Mouse (Mus musculus): ENCODE results near the gene Naglu. TPM values are rescaled to one million over a fixed set of nuclear protein-coding genes. Genes with fewer than 3 reads are reported as not detected.
A peak's percentile ranks its signal among the peaks of the same experiment; 100 is the strongest.

Naglu gene
- total RNA-seq (2021) = 29.6 and 30.8 TPM in 2 replicates
- long read RNA-seq, experiment 1, transcript Naglu-201 (6 exons, 2,560 nt) = major isoform, 97 of 106 reads
- long read RNA-seq, experiment 1, partial matches to known transcripts = 7 of 106 reads
- long read RNA-seq, experiment 1, other reads (novel, unspliced or antisense) = 2 of 106 reads
- long read RNA-seq, experiment 2, transcript Naglu-201 (6 exons, 2,560 nt) = major isoform, 48 of 51 reads
- long read RNA-seq, experiment 2, partial matches to known transcripts = 0 of 51 reads
- long read RNA-seq, experiment 2, other reads (novel, unspliced or antisense) = 3 of 51 reads

DNA sequence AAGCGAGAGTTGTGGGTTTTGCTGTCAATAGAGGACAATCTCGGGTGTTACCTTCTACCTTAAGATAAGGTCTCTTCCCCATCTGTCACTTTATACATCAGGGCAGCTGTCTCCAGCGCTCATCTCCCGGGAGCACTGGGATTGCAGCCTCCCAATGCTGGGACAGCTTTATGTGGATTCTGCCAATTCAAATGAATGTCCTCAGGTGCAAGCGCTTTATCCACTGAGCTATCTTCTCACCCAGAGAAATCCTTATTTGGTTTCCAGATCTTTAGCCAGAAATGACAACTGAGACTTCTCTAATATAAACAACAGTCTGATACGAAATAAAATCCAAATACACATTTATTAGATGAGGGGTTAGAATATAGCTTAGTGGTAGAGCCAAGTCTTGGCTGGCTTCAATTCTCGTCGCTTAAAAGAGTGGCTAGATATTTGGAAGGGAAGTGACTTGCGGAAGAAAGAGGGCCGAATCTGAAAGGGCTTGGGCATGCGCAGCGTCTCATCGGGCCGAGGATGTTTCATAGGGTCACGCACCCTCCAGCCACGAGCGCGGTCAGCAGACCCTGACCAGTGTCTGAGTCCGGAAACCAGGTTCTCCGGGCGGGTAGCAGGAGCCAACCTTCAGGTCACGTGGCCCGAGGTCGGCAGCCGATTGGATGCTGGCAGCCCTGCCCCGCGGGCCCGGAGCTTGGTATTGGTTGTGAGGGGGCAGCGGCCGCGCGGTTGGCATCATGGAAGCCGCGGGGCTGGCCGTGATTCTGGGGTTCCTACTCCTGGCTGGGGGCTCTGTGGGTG is at the start of gene Naglu:
Gene Naglu (plus strand): TSS at position 622 of the 798 bp plus-strand sequence.
- peak; percentile 99 for DNase-seq

DNA sequence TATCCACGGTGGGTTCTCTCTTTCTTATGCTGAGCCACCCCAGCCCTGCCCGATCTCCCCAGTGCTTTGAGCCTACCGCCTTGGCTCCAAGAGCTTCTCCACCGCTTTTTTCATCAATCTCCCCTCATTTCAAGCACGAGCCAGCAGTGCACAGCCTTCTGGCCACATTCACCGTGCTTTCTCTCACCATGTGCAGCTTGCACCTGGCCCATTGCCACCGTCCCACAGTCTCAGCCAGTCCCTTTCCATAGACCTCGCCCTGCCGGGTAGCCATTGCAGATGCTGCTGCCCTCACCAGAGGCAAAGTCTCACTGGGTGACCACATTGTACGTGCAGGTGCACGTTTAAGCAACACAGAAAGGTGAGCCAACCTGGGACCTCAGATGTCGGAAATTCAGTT is 46.4 kb upstream of the Naglu start:
- DNase-seq = no peak

DNA sequence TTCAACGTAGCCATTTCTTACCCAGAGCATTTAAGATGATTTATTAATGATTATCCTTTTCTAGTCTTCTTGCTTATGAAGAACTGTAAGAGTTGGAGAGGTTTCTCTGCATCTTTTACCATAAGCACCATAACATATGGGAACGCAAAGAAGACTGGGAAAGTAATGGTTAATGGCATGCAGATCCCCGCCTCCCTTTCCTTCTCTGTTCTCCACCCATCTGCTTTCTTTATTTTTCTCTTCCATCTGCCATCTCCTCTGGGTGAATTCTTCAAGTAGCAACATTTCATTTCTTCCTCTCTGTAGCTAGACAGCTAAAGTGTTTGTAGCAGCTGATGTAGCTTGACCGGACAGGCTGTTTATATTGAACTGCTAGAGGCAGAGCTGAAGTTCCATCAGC is 45.8 kb upstream of the Naglu start:
- DNase-seq = no peak

DNA sequence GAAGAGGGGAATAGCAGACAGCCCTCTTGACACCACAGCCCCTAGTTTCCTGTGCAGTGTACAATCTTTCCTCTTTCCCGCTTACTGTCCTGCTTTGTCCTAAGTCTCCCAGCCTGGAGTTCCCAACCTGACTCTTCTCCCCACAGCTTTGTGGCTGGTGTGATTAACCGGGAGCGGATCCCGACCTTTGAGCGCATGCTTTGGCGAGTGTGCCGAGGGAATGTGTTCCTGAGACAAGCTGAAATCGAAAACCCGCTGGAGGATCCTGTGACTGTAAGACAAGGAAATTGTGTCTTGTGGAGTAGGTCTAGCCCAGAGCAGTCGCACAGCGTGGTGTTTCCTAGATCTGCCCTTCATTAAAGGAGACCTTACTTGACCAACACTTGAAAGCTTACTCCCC is 42.7 kb upstream of the Naglu start:
- no peak for DNase-seq

DNA sequence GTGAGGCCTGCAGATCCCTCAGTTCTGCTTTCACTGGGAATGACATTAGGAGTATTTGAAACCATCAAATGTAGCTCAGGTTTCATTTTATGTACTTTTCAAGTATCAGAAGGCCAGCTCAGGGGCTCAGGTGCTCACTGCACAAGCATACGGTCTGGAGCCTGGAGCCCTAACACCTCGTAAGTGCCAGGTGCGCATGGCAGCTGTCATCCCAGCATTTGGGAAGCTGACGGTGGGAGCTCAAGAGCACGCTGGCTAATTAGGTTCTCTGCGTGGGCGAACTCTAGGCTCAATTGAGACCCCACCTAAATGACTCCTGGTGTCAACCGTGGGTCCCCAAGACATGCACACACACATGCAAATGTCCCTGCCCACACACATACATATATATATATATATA is 40.5 kb upstream of the Naglu start:
- DNase-seq = no peak

DNA sequence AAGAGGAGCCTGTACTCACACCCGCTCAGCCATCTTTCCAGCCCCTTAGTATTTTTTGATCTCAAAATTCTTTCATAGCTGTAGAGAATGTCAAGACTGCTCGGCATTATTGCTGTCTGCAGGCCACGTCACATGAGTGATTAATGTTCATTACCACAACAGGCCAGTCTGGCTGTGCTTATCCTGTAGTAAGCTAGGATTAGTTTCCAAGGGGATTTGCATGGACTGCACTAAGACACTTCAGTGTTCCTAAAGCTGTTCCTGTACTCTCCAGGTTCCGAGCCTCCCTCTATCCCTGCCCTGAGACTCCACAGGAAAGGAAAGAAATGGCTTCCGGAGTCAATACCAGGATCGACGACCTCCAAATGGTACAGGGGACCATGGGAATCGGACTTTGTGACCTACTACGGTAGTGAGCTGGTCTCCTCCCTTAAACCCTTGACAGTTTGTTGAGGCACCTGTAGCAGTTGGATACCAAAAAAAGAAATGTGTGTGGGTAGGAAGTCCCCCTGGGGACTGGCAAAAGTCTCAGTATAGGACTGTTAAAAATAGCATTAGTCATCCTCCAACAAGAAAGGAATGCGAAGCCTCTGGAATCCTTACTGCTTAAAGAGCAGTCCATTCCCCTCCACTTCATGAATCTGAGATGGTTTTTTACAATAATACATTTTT is 39.5 kb upstream of the Naglu start:
- no peak for DNase-seq

DNA sequence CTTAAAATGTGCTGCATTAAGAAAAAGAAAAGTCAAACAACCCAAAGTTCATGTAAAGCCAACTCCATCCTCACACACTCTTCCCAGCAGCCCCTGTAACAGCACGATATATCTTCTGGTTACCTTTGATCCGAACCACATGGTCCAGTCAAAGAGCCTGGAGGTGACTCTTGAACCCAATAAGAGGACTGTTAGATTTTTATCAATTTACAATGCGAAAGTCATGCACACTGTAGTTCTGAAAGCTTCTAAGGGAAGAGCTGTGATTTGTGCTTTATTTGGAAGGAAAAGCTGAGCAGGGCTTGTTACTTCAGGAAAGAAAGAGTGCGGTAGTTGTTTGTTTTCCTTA is 39.0 kb upstream of the Naglu start:
- no peak for DNase-seq

DNA sequence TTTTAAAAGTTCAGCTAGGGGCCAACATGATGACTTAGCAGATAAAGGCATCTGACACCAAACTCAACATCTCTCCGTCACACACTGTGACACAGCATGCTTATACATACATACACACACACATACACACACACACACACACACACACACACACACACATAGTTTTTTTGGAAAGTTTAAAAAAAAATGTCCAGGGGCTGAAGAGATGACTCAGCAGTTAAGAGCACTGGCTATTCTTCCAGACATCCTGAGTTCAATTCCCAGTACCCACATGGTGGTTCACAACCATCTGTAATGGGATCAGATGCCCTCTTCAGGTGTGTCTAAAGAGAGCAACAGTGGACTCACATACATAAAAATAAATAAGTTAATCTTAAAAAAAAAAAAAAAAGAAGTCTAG is 38.3 kb upstream of the Naglu start:
- no peak for DNase-seq

DNA sequence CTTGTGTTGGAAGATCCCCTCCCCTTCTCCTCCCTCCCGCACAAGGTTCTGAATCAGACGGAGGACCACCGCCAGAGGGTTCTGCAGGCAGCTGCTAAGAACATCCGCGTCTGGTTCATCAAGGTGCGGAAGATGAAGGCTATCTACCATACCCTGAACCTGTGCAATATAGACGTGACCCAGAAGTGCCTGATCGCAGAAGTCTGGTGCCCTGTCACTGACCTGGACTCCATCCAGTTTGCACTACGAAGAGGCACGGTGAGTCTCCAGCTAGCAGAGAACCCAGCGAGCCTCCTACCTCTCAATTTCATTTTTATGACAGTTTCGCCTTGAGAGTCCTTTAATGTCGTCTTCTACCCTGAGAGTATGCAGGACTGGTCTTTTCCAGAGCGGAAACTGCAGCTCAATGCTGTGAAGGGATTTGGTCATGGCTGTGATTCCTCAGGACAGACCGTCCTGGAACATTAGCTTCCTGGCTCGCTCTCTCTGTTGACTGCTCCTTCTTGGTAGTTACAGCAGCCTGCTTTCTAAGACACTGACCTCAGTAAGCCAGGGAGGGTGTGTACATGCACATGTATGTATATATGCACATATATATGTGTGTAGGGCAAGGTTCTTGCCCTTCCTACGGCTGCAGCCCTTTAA is 35.8 kb upstream of the Naglu start:
- DNase-seq = peak; percentile 39

DNA sequence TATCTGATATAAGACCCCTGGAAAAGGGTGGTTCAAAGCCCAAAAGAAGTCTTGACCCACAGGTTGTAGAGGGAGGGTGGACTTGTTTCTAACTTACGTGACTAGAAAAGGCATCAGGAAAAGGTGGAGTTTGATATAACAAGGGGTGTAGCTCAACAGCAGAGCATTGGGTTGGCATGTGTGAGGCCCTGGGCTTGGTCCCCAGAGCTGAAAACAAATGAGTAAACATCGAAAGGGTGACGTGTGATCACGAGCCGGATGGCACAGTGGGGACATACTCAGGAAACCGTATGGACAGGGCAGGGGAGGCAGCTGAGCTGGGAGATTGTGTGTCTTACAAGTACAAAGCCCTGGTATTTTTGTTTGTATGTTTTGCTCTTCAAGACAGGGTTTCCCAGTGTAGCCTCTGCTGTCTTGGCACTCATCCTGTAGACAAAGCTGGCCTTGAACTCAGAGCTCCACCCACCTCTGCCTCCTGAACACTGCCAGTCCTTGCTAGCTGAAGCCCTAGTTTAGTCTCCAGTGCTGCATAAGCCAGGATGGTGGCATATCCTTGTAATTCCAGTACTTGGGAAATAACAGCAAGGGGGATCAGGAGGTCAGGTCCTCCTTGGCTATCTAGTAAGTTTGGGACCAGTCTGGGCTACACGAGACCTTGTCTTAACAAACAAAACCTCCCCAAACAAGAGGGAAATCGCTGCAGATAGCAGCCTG is 35.0 kb upstream of the Naglu start:
- DNase-seq = peak; percentile 64

DNA sequence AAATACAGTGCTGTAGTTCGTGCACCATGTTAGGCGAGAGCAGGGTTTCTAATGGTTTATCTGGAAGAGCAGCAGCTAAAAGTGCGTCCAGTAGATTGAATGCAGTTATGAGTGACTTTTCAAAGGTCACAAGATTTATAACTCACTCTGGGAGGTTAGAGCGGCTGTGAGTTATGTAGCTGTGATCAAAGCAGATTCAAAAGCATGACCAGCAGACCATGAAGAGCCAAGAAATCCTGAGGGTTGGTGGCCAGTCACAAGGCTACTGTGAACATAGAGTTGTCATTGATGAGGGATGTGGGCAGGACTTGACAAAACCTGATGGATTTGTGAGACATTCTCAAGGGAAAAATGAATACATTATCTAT is 34.5 kb upstream of the Naglu start:
- DNase-seq = peak; percentile 63

DNA sequence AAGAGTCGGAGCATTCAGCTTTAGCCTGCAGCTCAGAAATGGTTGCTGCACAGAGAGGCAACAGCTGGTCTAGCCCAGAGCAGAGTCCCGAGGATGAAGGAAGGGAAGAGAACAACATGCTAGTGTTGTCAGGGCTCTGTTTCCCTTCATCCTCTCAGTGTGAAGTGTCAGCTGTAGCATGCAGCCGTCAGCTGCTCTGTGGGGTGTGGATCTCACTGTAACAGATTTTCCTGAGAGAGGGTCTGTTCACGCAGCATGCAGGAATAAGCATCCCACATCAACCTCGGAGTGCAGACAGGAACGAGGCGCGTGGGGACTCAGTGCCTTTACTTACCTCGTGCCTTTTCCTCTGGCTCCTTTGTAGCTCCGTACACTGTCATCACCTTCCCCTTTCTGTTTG is 32.0 kb upstream of the Naglu start:
- DNase-seq = no peak

DNA sequence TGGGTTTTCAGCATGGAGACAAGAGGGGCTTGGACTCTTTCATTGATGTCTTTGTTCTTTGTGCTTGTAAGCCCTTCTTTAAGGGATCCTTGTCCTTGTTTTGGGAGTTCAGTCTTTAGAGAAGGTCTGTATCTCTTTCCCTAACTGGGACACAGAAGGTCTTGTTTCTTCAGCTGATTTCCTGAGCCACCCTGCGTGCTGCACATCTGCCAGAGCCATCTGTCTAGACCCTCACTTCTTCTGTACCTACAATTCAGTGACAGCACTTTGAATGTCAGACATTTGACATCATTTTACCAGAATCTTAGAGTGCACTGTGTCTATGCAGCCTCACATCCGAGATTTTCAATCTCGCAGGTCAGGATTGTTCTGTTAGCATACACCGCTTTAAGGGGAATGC is 24.0 kb upstream of the Naglu start:
- no peak for DNase-seq

DNA sequence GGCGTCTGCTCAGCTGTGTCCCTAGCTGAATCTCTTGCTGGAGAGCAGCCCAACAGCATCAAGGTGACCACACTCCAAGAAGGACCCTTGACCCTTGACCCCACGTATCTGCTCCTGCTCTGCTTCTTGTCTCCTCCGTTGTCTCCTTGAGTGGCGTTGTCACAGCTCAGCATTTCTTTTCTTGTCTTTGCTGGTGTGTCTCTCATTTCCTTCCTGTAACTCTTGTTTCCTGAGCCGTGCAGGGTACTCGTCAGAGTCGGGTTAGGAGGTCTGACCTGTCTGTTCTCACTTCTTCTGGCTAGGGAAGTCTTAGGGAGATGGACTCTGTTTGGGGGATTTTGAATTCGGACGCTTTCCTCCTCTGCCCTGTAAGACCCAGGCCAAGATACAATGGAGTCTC is 23.4 kb upstream of the Naglu start:
- DNase-seq = no peak

DNA sequence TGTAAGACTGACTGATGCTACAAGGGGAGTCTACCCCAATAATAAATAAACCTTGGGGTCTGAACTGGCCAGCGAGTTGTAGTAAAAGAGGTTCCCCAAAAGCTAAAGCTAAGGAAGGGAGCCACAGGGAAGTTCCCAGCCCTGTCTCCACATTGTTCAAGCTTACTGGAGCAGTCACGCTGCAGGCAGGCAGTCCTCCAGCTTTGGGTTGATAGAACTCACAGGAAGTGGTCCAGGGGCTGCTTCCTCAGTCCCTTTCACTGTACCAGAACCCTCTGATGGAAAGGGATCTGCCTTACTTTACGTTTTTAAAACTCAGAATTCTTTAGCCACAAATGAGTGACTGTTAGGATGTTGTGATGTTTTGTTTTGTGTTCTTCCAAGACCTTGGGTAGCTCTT is 22.3 kb upstream of the Naglu start:
- DNase-seq = no peak

DNA sequence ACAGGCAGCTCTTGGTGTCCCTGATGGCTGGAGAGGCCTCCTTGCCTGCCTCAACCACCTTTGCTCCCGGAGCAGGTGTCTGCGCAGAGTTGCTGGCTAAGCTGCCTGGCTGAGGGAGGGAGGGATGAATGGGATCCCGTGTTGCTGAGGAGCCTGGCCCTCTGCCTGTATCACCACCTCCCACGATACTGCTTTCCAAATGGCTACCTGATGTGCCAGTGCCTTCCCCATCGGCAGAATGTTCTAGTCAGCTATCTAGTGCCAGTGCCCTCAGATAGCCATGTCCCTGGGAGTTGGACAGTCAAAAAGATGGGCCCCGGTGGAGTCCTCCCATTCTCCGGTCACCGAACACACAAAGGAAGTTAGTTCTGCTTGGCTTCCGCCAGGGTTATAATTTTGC is 19.5 kb upstream of the Naglu start:
- no peak for DNase-seq

DNA sequence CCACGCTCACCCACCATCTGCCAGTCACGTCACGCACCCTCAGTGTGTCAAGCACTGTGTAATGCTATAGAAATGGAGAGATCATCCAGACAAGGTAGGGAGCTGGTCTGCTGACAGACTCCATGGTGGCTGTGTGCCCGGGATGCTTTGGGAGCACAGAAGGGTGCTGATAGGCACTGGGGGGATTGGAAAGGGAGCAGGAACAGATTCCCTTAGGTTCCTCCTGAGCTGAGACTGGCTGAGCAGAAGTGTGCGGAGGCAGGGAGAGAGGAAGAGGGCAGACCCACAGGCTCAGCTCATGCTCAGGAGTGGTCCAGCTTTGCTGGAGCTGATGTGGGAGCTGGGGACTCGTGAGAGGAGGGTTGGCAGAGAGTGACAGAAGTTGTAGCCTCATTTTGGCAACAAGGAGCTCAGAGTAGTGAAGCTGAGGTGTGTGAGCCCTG is 18.7 kb upstream of the Naglu start:
- no peak for DNase-seq

DNA sequence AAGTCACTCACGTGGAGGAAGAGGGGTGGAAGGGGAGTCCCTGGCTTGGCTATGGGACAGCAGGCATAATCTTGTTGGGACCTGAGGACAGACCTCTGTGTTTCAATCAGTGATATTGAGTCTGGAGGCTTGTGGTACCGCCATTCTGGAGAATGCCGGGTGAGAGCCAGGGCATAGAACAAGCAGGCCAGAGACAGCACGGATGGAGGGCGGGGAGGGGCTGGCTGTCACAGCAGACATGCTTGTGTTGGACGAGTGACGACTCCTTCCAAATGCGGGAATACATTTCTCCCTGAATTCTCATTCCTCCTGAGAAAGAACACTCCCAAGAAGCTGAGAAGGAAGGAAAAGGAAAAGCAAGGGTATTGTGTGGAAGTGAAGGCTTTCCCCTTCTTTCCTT is 18.2 kb upstream of the Naglu start:
- no peak for DNase-seq

DNA sequence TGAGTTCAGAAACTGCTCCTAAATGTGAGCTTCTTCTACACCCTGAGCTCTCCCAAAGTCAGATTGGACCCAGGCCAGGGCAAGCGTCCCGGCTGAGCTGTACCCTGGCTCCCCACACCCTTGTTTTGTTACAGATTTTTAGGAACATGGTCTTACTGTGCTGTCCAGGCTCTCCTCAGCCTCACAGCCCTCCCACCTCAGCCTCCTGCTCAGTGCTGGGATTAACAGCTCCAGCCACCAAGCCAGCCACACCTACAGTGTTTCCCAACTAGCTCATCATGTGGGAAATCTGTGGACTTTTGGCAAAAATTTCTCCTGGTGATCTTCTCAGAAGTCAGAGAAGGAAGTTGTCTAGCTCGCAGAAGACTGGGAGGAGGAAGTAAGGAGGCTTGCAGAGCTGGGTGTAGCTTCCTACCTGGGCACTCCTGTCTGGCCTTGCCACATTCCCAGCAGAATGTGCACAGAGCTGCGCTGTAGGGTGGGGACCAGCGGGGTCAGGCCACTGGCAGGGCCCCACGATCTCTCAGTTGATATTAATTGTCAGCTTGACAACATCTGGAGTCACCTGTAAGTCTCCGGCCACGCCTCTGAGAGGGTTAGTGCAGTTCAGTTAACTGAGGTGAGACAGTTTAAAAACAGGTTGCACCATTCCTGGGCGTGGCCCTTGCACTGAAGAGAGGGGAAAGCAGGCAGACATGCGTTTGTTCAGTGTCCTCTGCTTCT is 16.9 kb upstream of the Naglu start:
- peak; percentile 43 for DNase-seq

DNA sequence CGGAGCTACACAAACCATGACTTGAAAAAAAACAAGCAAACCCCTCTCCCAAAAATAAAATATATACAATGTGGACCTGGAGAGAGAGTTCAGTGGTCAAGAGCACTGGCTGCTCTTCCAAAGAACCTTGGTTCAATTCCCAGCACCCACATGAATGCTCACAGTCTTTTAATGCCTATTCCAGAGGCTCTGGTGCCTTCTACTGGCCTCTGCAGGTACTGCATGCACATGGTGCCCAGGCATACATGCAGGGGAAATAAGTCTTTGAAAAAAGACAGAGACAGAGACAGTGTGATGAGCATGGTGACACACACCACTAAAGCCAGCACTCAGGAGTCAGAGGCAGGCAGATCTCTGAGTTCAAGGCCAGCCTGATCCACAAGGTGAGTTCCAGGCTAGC is 15.8 kb upstream of the Naglu start:
- no peak for DNase-seq

DNA sequence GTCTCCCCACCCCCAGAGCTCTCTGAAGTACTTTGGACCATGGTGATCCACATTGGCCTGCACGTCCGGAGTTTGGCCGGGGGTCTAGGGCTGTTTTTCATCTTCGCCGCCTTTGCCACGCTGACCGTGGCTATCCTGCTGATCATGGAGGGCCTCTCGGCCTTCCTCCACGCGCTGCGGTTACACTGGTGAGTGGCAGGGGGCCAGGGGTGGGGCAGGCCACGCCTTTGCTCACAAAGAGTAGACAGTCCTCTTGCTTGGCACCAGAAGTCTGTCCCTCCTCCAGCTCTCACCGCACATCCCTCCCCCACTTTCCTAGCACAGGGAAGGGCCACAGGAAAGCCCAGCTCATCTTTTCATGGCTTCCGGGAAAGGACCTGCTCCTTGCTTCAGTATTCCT is 14.4 kb upstream of the Naglu start:
- no peak for DNase-seq

DNA sequence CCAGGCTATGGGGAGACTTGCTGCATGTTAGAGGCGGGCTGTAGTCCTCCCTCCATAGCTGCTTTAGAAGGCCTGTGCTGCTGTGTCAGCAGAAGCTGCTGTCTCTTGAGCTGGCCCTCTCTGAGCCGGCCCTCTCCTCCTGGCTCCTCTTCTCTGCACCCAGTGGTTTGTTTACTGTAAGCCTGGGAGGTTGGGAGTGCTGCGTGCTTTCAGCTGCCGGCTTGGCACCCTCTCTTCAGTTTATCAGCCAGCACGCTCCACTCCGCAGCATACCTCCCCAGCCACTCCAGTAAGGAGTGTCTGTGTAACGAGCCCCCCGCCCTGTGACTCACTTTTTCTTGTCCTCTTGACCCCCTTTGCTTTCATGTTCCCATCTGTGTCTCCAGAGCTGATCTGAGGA is 12.9 kb upstream of the Naglu start:
- DNase-seq = peak; percentile 43

Measured in adrenal gland, postnatal 14 days (tissue).